Mouse (Mus musculus): Measurements from ENCODE around the gene H2al1a. TPM values are rescaled to one million over a fixed set of nuclear protein-coding genes. Genes with fewer than 3 reads are reported as not detected.
"Not testable (repeated sequence)": the region's sequence is repeated elsewhere in the genome, so short reads cannot be mapped to it uniquely, and the experiment has no call there.

The H2al1a gene
- total RNA-seq, 2 experiments from 2014 or later, result not detected

GRCm38 (mm10) chrX:11324359-11324758, 25.3 kb downstream of the H2al1a start, which contains the start of gene H2al1i:
H2al1i (plus strand) TSS chrX:11324659.
- intact Hi-C loops (cut with DNase I); DNase-seq: not testable (repeated sequence)

GRCm38 (mm10) chrX:11327522-11327921, 28.5 kb downstream of the H2al1a start, which contains the start of gene H2al1j:
H2al1j (plus strand) TSS chrX:11327822.
- DNase-seq; intact Hi-C loops (cut with DNase I): not testable (repeated sequence)

- peak; percentile 1 to 9 for DNase-seq
- intact Hi-C loops (cut with DNase I), result no loop called here
These were observed 46.7 kb downstream of the H2al1a start for GRCm38 (mm10) chrX:11345762-11346161.

GRCm38 (mm10) chrX:11346756-11347155, 47.7 kb downstream of the H2al1a start:
- intact Hi-C loops (cut with DNase I), result no loop called here
- DNase-seq, result no peak

Other genes starting within 250 kb of the H2al1a start
- gene H2al1b, start 3.2 kb downstream of the H2al1a start, total RNA-seq (2021), result not detected
- not detected for gene H2al1c, start 6.4 kb downstream of the H2al1a start, total RNA-seq (2021)
- gene H2al1d, start 9.6 kb downstream of the H2al1a start, total RNA-seq (2021), result not detected
- not detected for gene H2al1e, start 12.7 kb downstream of the H2al1a start, total RNA-seq (2021)
- gene H2al1f, start 15.9 kb downstream of the H2al1a start, total RNA-seq (2021), result not detected
- not detected for gene H2al1g, start 19.0 kb downstream of the H2al1a start, total RNA-seq (2021)
- not detected for gene H2al1h, start 22.2 kb downstream of the H2al1a start, total RNA-seq (2021)
- gene H2al1i, start 25.4 kb downstream of the H2al1a start, total RNA-seq (2021), result not detected
- gene H2al1j, start 28.6 kb downstream of the H2al1a start, total RNA-seq (2021), result not detected

Data from heart, postnatal 14 days (tissue).